In the genomic region with DNA sequence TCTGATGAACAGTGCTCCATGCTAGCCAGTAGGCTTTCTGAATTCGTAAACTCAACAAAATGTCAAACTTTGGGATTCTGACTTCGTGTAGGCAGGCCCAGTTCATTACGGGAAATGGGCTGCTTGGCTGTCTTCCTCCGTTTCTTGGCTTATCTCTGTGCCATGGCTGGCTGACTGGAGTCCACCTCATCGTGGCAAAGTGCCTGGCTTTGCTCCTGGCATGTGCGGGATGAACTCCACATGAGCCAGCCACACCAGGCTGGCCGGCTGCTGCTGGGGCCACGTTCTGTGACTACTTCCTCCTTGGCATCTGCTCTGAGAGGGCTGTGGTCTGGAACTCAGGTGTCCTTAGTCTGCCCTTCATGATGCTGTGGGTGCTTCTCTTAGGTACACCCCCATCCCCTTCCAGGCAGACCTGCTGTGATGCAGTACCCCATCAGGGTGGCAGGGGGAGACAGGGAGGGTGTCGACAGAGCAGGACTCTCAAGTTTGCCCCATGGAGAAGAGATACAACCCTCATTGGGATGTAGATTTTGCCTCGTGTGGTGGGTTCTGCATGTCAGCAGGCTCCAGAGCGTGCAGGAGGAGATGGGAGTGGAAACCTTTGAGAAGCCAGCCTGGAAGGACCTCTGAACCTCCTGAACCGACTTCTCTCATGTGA, we compare ENCODE assay signal across 15 mouse cellular contexts.
DNase-seq lines count a peak whose midpoint lies in the region; ATAC-seq and TF ChIP-seq lines count a peak whose summit lies in the region.
"Had no signal": no experiment of that assay in that cellular context is flagged by ENCODE, and none has a peak within 500 bp of the region (broad histone marks: within the 10 kb centered on the region; RNA-seq: fewer than 3 reads in every experiment).

No protein-coding gene starts in this region.

- no peak for ATAC-seq in kidney, postnatal 0 days (replicated peaks; ENCODE audit: low FRiP score, low read depth)
- ATAC-seq in kidney, embryonic 14.5 days (ENCODE audit: low FRiP score, low TSS enrichment): no peak
- no peak for ATAC-seq in stomach, postnatal 0 days (ENCODE audit: low FRiP score, low TSS enrichment)
- ATAC-seq in hindbrain, embryonic 16.5 days: no peak

- H3K4me3 ChIP-seq in kidney, postnatal 0 days (replicated peaks; ENCODE audit: low read depth, low read length): no peak overlapping the region
- H3K4me3 ChIP-seq in kidney, embryonic 14.5 days (ENCODE audit: low read length): no peak overlapping the region
- no peak overlapping the region for H3K4me3 ChIP-seq in thymus, adult 2 months (ENCODE audit: control insufficient read depth, insufficient read depth, low read length)
- H3K4me3 ChIP-seq in cerebellum, adult 2 months (replicated peaks; ENCODE audit: insufficient read depth, low read depth, low read length): no peak overlapping the region
- H3K4me3 ChIP-seq in stomach, postnatal 0 days (ENCODE audit: low read depth, low read length): no peak overlapping the region
- no peak overlapping the region for H3K4me3 ChIP-seq in hindbrain, embryonic 16.5 days (ENCODE audit: low read length)
- H3K4me3 ChIP-seq: erythroblast, embryonic 14.5 days; liver, embryonic 15.5 days had no signal

- TF ChIP-seq CTCF in kidney, postnatal 0 days (IDR thresholded peaks at IDR 0.05; ENCODE audit: low read depth): 0 out of 2 replicates have a peak, but pooled peaks have one; percentile 19
- TF ChIP-seq CTCF in thymus, adult 2 months (IDR thresholded peaks at IDR 0.05; ENCODE audit: borderline replicate concordance, control insufficient read depth, extremely low read depth, insufficient read depth, low read length, poor library complexity): peak; percentile 22; the same call in 1 of the 2 replicates
- TF ChIP-seq CTCF in cerebellum, adult 2 months (IDR thresholded peaks at IDR 0.05; ENCODE audit: borderline replicate concordance, insufficient read depth, low read depth, low read length): peak; percentile 54
- TF ChIP-seq CTCF in stomach, postnatal 0 days (IDR thresholded peaks at IDR 0.05; ENCODE audit: low read depth): peak; percentile 32

- H3K4me1 ChIP-seq in kidney, postnatal 0 days (replicated peaks; ENCODE audit: insufficient read depth, low read length): no peaks in the 10 kb centered on the region
- H3K4me1 ChIP-seq in kidney, embryonic 14.5 days (ENCODE audit: control insufficient read depth, insufficient read depth, low read length): peaks cover 4% of the 10 kb centered on the region; the same call in 1 of the 2 replicates
- no peaks in the 10 kb centered on the region; the same call in 1 of the 2 replicates for H3K4me1 ChIP-seq in thymus, adult 2 months (replicated peaks; ENCODE audit: control insufficient read depth, insufficient read depth, low read length)
- H3K4me1 ChIP-seq in cerebellum, adult 2 months (ENCODE audit: control insufficient read depth, insufficient read depth, low read length): peaks cover 9% of the 10 kb centered on the region
- no peaks in the 10 kb centered on the region for H3K4me1 ChIP-seq in stomach, postnatal 0 days (replicated peaks; ENCODE audit: control insufficient read depth, insufficient read depth)
- peaks cover 6% of the 10 kb centered on the region; the same call in 1 of the 2 replicates for H3K4me1 ChIP-seq in hindbrain, embryonic 16.5 days (ENCODE audit: control insufficient read depth, insufficient read depth, low read depth, low read length)
- H3K4me1 ChIP-seq: liver, embryonic 15.5 days had no signal

- no peak for TF ChIP-seq POLR2A in thymus, adult 2 months (IDR thresholded peaks at IDR 0.05; ENCODE audit: control insufficient read depth, extremely low read depth, insufficient read depth, low read length, poor library complexity)
- TF ChIP-seq POLR2A in cerebellum, adult 2 months (IDR thresholded peaks at IDR 0.05; ENCODE audit: borderline replicate concordance, insufficient read depth, low read length): no peak

- H3K36me3 ChIP-seq in kidney, postnatal 0 days (ENCODE audit: insufficient read depth, low read length): no peaks in the 10 kb centered on the region
- H3K36me3 ChIP-seq in kidney, embryonic 14.5 days (ENCODE audit: control insufficient read depth, insufficient read depth, low read length): no peaks in the 10 kb centered on the region
- H3K36me3 ChIP-seq in thymus, adult 2 months (ENCODE audit: control insufficient read depth, insufficient read depth, low read length): no peaks in the 10 kb centered on the region
- no peaks in the 10 kb centered on the region for H3K36me3 ChIP-seq in stomach, postnatal 0 days (ENCODE audit: control insufficient read depth, insufficient read depth, low read length)
- H3K36me3 ChIP-seq in hindbrain, embryonic 16.5 days (ENCODE audit: control insufficient read depth, insufficient read depth, low read length): no peaks in the 10 kb centered on the region
- H3K36me3 ChIP-seq: liver, embryonic 15.5 days had no signal

- H3K4me2 ChIP-seq in kidney, postnatal 0 days (ENCODE audit: low read length): no peak overlapping the region
- no peak overlapping the region for H3K4me2 ChIP-seq in kidney, embryonic 14.5 days (replicated peaks; ENCODE audit: low read depth, low read length)
- no peak overlapping the region for H3K4me2 ChIP-seq in stomach, postnatal 0 days (replicated peaks; ENCODE audit: low read depth)
- no peak overlapping the region for H3K4me2 ChIP-seq in hindbrain, embryonic 16.5 days (ENCODE audit: low read length)
- H3K4me2 ChIP-seq: hindbrain, embryonic 14.5 days; liver, embryonic 15.5 days had no signal

- no peak overlapping the region for H3K9ac ChIP-seq in kidney, postnatal 0 days (ENCODE audit: low read depth, low read length)
- no peak overlapping the region for H3K9ac ChIP-seq in kidney, embryonic 14.5 days (ENCODE audit: low read depth, low read length)
- no peak overlapping the region for H3K9ac ChIP-seq in stomach, postnatal 0 days (ENCODE audit: low read length)
- H3K9ac ChIP-seq in hindbrain, embryonic 16.5 days (ENCODE audit: low read depth, low read length): no peak overlapping the region
- H3K9ac ChIP-seq: hindbrain, embryonic 14.5 days; liver, embryonic 15.5 days had no signal

- no peak for TF ChIP-seq EP300 in stomach, postnatal 0 days (optimal IDR thresholded peaks at IDR 0.05)

- WGBS in kidney, postnatal 0 days: 81% methylated on average over 12 of the region's 12 CpGs
- WGBS in kidney, embryonic 14.5 days: 85% methylated on average over 12 of the region's 12 CpGs
- WGBS in thymus, adult 2 months: 88% methylated on average over 12 of the region's 12 CpGs
- 27% methylated on average over 12 of the region's 12 CpGs for WGBS in cerebellum, adult 2 months
- 76% methylated on average over 12 of the region's 12 CpGs for whole genome bisulfite sequencing in stomach, postnatal 0 days
- WGBS in hindbrain, embryonic 16.5 days: 75% methylated on average over 12 of the region's 12 CpGs

- DNase-seq in kidney, postnatal 0 days (ENCODE audit: low spot score): no peak
- no peak for DNase-seq in thymus, adult 2 months
- no peak for DNase-seq in thymus, postnatal 14 days
- peak; percentile 32 to 49 for DNase-seq in cerebellum, adult 2 months
- no peak for DNase-seq in stomach, postnatal 0 days (ENCODE audit: low spot score)
- no peak for DNase-seq in adrenal gland, postnatal 14 days
- DNase-seq: embryo, embryonic 11 days; gastrocnemius, postnatal 25 days; kidney, adult 9 months; right cerebral cortex, postnatal 14 days had no signal

- H3K27me3 ChIP-seq in kidney, postnatal 0 days (ENCODE audit: insufficient read depth, low read length): 0 out of 2 replicates have a peak, but pooled peaks cover 3% of the 10 kb centered on the region
- H3K27me3 ChIP-seq in kidney, embryonic 14.5 days (ENCODE audit: control insufficient read depth, insufficient read depth, low read length): no peaks in the 10 kb centered on the region; the same call in 1 of the 2 replicates
- no peaks in the 10 kb centered on the region for H3K27me3 ChIP-seq in thymus, adult 2 months (ENCODE audit: control insufficient read depth, insufficient read depth, low read length)
- H3K27me3 ChIP-seq in cerebellum, adult 2 months (ENCODE audit: control insufficient read depth, insufficient read depth, low read length): no peaks in the 10 kb centered on the region
- H3K27me3 ChIP-seq in stomach, postnatal 0 days (ENCODE audit: control insufficient read depth, insufficient read depth, low read length): no peaks in the 10 kb centered on the region
- H3K27me3 ChIP-seq in hindbrain, embryonic 16.5 days (replicated peaks; ENCODE audit: control insufficient read depth, insufficient read depth, low read length): no peaks in the 10 kb centered on the region; the same call in 1 of the 2 replicates
- H3K27me3 ChIP-seq: liver, embryonic 15.5 days had no signal

- no peaks in the 10 kb centered on the region for H3K9me3 ChIP-seq in kidney, postnatal 0 days (replicated peaks; ENCODE audit: low read length)
- H3K9me3 ChIP-seq in kidney, embryonic 14.5 days (ENCODE audit: control insufficient read depth, low read length): no peaks in the 10 kb centered on the region
- no peaks in the 10 kb centered on the region for H3K9me3 ChIP-seq in stomach, postnatal 0 days (ENCODE audit: control insufficient read depth, low read length)
- no peaks in the 10 kb centered on the region for H3K9me3 ChIP-seq in hindbrain, embryonic 16.5 days (ENCODE audit: control insufficient read depth, low read length)
- H3K9me3 ChIP-seq: liver, embryonic 15.5 days had no signal

- H3K27ac ChIP-seq in kidney, postnatal 0 days: no peak overlapping the region
- H3K27ac ChIP-seq in kidney, embryonic 14.5 days (ENCODE audit: low read depth, low read length): no peak overlapping the region
- H3K27ac ChIP-seq in thymus, adult 2 months (ENCODE audit: control insufficient read depth, insufficient read depth, low read length): no peak overlapping the region
- H3K27ac ChIP-seq in cerebellum, adult 2 months (ENCODE audit: insufficient read depth, low read length): no peak overlapping the region
- H3K27ac ChIP-seq in stomach, postnatal 0 days (replicated peaks): no peak overlapping the region
- no peak overlapping the region for H3K27ac ChIP-seq in hindbrain, embryonic 16.5 days (ENCODE audit: low read depth, low read length)
- H3K27ac ChIP-seq: hindbrain, embryonic 14.5 days; liver, embryonic 15.5 days had no signal

Comparison
In these comparisons a context has a peak if more than half of its experiments do, and no peak if none do; other contexts are left out.
1. DNase-seq: peak in cerebellum, adult 2 months (2 of 2); none in kidney, postnatal 0 days (single experiment), thymus, adult 2 months (single experiment), thymus, postnatal 14 days (single experiment), stomach, postnatal 0 days (single experiment) and adrenal gland, postnatal 14 days (single experiment).
2. Peak in every context shown above with its lines, with median percentiles within 50 percentile points of each other: CTCF ChIP-seq.